Mouse (Mus musculus): ENCODE data around the gene Cxcl1.

Gene Cxcl1

GRCm38 (mm10) chr5:90888661-90889060, 2.4 kb upstream of the Cxcl1 start:
- no peak for DNase-seq (ENCODE audit: inconsistent ontology term)

GRCm38 (mm10) chr5:90891464-90891813, 398 bp downstream of the Cxcl1 start:
- DNase-seq (ENCODE audit: inconsistent ontology term): no peak

GRCm38 (mm10) chr5:90894231-90894630, 3.2 kb downstream of the Cxcl1 start:
- DNase-seq (ENCODE audit: inconsistent ontology term): no peak

- no peak for DNase-seq (ENCODE audit: inconsistent ontology term)
Observed at GRCm38 (mm10) chr5:90897429-90897828, 6.4 kb downstream of the Cxcl1 start.

- no peak for DNase-seq (ENCODE audit: inconsistent ontology term)
Observed at GRCm38 (mm10) chr5:90899308-90899707, 8.3 kb downstream of the Cxcl1 start.

GRCm38 (mm10) chr5:90900147-90900546, 9.1 kb downstream of the Cxcl1 start:
- DNase-seq (ENCODE audit: inconsistent ontology term): no peak

- DNase-seq (ENCODE audit: inconsistent ontology term): no peak
Observed at GRCm38 (mm10) chr5:90900688-90901087, 9.6 kb downstream of the Cxcl1 start.

- peak; percentile 35 for DNase-seq (ENCODE audit: inconsistent ontology term)
Observed at GRCm38 (mm10) chr5:90902380-90903260, 11.6 kb downstream of the Cxcl1 start.

GRCm38 (mm10) chr5:90903339-90904020, 12.4 kb downstream of the Cxcl1 start, which contains the start of gene Cxcl2:
TSS of gene Cxcl2 (plus strand) at chr5:90903871.
- peak; percentile 35 for DNase-seq (ENCODE audit: inconsistent ontology term)

- peak; percentile 64 for DNase-seq (ENCODE audit: inconsistent ontology term)
Observed at GRCm38 (mm10) chr5:90908983-90909382, 17.9 kb downstream of the Cxcl1 start.

GRCm38 (mm10) chr5:90919495-90919894, 28.5 kb downstream of the Cxcl1 start:
- DNase-seq (ENCODE audit: inconsistent ontology term): no peak

GRCm38 (mm10) chr5:90922958-90923357, 31.9 kb downstream of the Cxcl1 start:
- no peak for DNase-seq (ENCODE audit: inconsistent ontology term)

GRCm38 (mm10) chr5:90930546-90930945, 39.5 kb downstream of the Cxcl1 start:
- DNase-seq (ENCODE audit: inconsistent ontology term): no peak

GRCm38 (mm10) chr5:90930971-90931851, 40.2 kb downstream of the Cxcl1 start, which contains the start of gene Mthfd2l:
TSS of gene Mthfd2l (plus strand) at chr5:90931117.
- DNase-seq (ENCODE audit: inconsistent ontology term): peak; percentile 88

GRCm38 (mm10) chr5:90931911-90932310, 40.9 kb downstream of the Cxcl1 start:
- DNase-seq (ENCODE audit: inconsistent ontology term): peak; percentile 47

GRCm38 (mm10) chr5:90936706-90937105, 45.7 kb downstream of the Cxcl1 start:
- DNase-seq (ENCODE audit: inconsistent ontology term): no peak
